Mouse (Mus musculus) cerebellum, adult 2 months (tissue): Measurements from ENCODE around the gene Gtpbp3. TPM values are rescaled to one million over a fixed set of nuclear protein-coding genes. Genes with fewer than 3 reads are reported as not detected.

Experiments used
- DNase-seq, 2 experiments: peaks; one replicate each; pipeline ENCODE4 v3.0.0; 2021
- H3K27ac ChIP-seq: fragments of 200-500 bp; 2 replicates; pipeline ENCODE4 v1.5.1; 2012; ENCODE audit warnings: low read length, control low read depth, inconsistent platforms; ENCODE audit not compliant: insufficient read depth
- H3K27me3 ChIP-seq: fragments of 200-500 bp; 2 replicates; pipeline ENCODE4 v1.6.1; 2012; ENCODE audit warnings: inconsistent platforms, mild to moderate bottlenecking, low read length, moderate library complexity; ENCODE audit not compliant: control insufficient read depth, insufficient read depth
- H3K4me1 ChIP-seq: fragments of 200-500 bp; 2 replicates; pipeline ENCODE4 v1.6.1; 2011; ENCODE audit warnings: low read length; ENCODE audit not compliant: control insufficient read depth, insufficient read depth
- H3K4me3 ChIP-seq: fragments of 200-500 bp; replicated peaks from 2 replicates; pipeline ENCODE3; 2011; ENCODE audit warnings: mild to moderate bottlenecking, low read depth, low read length, control low read depth; ENCODE audit not compliant: insufficient read depth
- CTCF ChIP-seq: fragments of 200-500 bp; IDR thresholded peaks from 2 replicates; pipeline ENCODE4 v1.5.1; 2011; ENCODE audit warnings: low read depth, mild to moderate bottlenecking, control low read depth, low read length, moderate library complexity, borderline replicate concordance; ENCODE audit not compliant: insufficient read depth
- POLR2A ChIP-seq: fragments of 200-500 bp; IDR thresholded peaks from 2 replicates; pipeline ENCODE4 v1.6.1; 2011; ENCODE audit warnings: low read length, control low read depth, borderline replicate concordance; ENCODE audit not compliant: insufficient read depth
- WGBS: fragments of 180-500 bp; shearing (Covaris S2); methylation state at CpG from one replicate; pipeline ENCODE4 v1.1.7; 2018; 5-methylcytosine and 5-hydroxymethylcytosine counted together
- polyA plus RNA-seq: library from polyadenylated mRNA; depleted of rRNA; stranded (reverse); fragments of >200 nt; gene quantifications from 2 replicates; pipeline ENCODE4 v1.2.3, GENCODE M21; 2012

Gtpbp3 gene
- polyA plus RNA-seq, 1 experiment: 34.7 TPM

DNA sequence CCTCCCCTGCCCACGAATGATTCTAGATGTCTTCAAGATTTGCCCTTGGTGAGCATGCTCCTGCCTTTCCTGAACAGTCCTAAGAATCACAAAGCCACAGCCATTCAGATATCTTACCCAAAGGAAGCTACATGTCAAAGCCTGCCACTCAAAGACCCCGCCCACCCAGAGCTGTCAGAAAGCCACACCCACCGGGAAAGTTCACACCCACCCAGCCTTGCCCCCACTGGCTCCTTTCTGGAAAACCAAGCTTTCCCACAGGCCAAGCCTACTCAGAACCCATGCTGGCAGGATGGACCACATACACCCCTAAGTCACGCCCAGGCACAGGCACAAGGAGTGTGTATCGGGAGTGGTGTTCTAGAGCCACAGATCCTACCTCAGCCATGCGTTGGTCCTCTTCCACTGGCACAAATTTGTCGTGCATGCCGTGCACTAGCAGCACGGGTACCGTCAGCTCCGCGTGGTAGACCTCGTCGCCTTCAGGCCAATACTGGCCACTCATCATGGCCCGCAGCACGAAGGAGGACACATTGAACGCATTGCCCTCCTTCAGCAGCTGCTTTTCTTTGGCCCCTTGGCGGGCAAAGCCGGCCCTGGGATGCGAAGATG, 30.1 kb upstream of the Gtpbp3 start:
- no peak for TF ChIP-seq POLR2A
- no peak for TF ChIP-seq CTCF
- no peaks in the 10 kb centered on the region for H3K27me3 ChIP-seq
- peaks cover 34% of the 10 kb centered on the region for H3K4me1 ChIP-seq
- H3K27ac ChIP-seq: no peak overlapping the region
- no peak overlapping the region for H3K4me3 ChIP-seq
- DNase-seq: no peak
- 78% methylated on average over 20 of the region's 20 CpGs for WGBS

DNA sequence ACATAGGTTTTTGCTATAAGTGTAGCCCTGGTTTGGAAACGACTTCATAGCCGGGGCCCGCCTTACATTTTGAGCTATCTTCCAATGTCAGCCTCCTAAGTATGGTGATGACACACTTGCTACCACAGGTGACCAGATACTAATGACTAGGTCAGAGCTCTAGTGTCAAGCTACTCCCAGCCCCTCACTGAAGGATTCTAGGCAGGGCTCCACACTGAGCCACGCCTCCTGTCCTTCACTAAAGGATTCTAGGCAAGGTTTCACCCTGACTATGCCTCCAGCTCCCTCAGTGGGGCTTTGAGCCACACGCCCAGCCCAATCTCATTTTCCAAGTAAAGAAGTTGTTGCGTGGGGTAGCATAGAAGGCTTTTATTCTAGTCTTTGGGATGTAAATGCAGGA, 27.2 kb upstream of the Gtpbp3 start:
- 77% methylated on average over 6 of the region's 6 CpGs for WGBS
- peak in 1 of 2 experiments; percentile 20 for DNase-seq
- Histone ChIP-seq H3K4me3 (no peak overlapping the region), H3K4me1 (peaks cover 37% of the 10 kb centered on the region), H3K27me3 (no peaks in the 10 kb centered on the region), H3K27ac (no peak overlapping the region)
- no peak for TF ChIP-seq CTCF
- TF ChIP-seq POLR2A: no peak

DNA sequence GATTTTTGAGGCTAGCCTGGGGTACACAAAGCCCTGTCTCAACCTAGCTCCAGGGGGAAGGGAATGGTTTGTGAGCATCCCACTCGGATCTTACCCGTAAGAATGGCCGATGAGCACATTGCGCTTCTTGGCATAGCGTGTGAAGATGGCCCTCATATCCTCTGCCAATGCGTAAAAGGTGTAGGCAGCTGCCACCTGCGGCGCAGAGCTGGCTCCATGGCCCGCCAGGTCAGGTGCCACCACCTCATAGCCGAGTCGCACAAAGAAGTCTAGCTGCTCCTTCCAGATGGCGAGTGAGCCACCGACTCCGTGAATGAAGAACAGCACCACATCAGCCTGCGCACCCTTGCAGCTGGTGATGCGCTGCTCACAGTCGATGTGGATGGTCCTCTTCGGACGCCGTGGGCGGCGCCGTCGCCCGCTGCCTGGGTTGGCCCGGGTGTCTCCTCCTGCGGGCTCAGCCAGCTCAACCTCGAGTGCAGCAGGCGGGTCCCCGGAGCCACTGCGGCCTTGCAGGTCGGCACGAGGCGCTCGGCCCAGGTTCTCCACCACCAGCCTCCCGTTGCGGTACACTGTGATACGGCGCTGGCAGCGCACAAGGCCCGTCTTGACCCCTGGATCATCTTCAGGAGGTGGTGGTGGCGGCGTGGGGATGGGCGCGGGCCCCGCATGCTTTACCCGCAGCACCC, 26.6 kb upstream of the Gtpbp3 start:
- peak; percentile 58 to 64 for DNase-seq
- Histone ChIP-seq H3K4me3 (peak overlapping the region; percentile 77), H3K4me1 (peaks cover 37% of the 10 kb centered on the region), H3K27me3 (no peaks in the 10 kb centered on the region), H3K27ac (no peak overlapping the region)
- no peak for TF ChIP-seq POLR2A
- no peak for TF ChIP-seq CTCF
- 50% methylated on average over 47 of the region's 47 CpGs for WGBS

DNA sequence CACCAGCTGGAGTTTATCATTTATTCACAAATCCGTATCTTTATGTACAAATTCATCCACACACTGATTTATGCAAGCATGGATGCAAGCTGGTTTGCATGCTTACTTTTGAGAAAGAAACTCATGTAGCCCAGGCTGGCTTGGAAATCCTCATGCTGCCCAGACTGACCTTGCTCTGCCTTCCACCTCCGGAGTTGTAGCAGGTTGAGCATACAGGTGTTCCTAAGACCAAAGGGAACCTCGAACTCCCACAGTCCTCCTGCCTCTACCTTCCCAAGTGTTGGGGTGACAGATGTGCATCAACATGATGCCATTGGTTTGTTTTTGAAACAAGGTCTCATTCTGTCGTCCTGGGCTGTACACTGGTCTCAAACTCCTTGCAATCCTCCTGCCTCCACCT, 25.7 kb upstream of the Gtpbp3 start:
- DNase-seq: no peak
- Histone ChIP-seq H3K4me1 (peaks cover 32% of the 10 kb centered on the region), H3K27ac (peak overlapping the region; percentile 92; the same call in 1 of the 2 replicates), H3K4me3 (peak overlapping the region; percentile 77), H3K27me3 (no peaks in the 10 kb centered on the region)
- no peak for TF ChIP-seq CTCF
- TF ChIP-seq POLR2A: no peak
- WGBS: 26% methylated on average over 4 of the region's 4 CpGs

DNA sequence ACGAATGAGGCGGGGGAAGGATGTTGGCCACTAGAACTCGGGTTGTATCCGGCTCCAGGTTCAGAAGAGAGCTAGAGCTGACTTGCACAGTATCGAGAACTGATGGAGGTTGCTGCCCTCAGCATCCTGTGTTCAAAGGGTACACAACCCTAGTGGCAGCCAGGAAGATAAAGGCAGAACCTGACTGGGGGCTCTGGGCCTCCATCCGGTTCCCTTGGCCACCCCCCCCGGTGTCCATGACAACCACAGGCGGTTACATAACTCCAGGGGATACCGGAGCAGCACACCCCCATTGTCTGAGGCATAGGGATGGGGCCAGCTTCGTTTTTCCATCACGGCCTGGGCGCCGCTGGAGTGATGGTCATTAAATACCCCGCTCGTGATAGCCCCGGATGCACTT, 25.1 kb upstream of the Gtpbp3 start:
- H3K27me3 ChIP-seq: no peaks in the 10 kb centered on the region
- H3K27ac ChIP-seq: peak overlapping the region; percentile 92
- WGBS: 3% methylated on average over 16 of the region's 16 CpGs
- peaks cover 28% of the 10 kb centered on the region for H3K4me1 ChIP-seq
- peak overlapping the region; percentile 77 for H3K4me3 ChIP-seq
- DNase-seq: peak; percentile 81
- TF ChIP-seq CTCF: no peak
- peak; percentile 27; the same call in 1 of the 2 replicates for TF ChIP-seq POLR2A

DNA sequence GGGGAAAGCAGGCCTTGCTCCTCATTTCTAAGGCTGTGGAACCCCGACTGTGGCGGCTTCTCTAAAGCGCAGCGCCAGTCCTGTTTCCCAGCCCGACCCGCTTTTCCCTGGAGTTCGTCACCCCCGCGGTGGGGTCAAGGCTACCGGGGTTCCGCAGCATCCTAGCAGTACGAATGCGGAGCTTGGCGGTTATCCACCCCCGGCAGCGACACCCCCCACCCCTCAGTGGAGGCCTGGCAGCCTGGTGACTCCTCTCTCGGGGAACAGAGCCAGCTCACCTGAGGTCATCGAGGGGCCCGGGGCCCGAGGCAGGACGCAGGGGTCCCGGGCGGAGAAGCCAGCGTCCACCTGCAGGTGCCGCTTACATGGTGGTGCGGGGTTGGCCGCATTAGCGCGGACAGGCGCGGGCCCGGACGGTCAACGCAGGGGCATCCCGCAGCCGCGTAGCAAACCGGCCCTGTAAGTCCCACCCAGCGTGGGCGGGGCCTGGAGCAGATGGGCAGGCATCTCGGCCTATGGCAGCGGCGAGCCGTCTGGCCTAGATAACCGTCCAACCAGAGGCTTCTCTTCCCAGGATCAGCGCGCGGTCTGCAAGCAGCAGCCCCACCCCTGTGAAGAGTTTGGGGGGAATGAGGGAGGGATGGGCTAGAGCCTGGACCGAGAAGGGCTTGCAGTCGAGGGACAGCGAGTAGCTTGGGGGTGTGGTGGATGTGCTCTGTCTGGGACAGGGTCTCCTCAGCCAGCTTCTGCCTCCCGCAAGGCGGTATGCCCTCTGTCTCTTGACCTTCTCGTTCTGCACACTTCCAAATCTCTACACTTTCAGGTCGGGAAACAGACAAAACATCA, 24.5 kb upstream of the Gtpbp3 start, which contains the start of gene Abhd8:
Gene Abhd8 (minus strand): TSS at position 468 of the 846 bp plus-strand sequence.
- under 1% methylated on average over 55 of the region's 55 CpGs for WGBS
- peak within 1 kb of the TSS; percentile 92 for H3K27ac ChIP-seq
- no peaks in the 10 kb centered on the region for H3K27me3 ChIP-seq
- H3K4me3 ChIP-seq: peak within 1 kb of the TSS; percentile 77
- no peak for TF ChIP-seq CTCF
- peak; percentile 77 for TF ChIP-seq POLR2A
- DNase-seq: peak; percentile 99 to 100
- H3K4me1 ChIP-seq: peaks cover 21% of the 10 kb centered on the region
